Mouse (Mus musculus) heart, adult 18-20 months (tissue): ENCODE measurements around the gene Aunip. TPM values are rescaled to one million over a fixed set of nuclear protein-coding genes. Genes with fewer than 3 reads are reported as not detected.
A peak's percentile ranks its signal among the peaks of the same experiment; 100 is the strongest.

ENCODE experiments used
- DNase-seq, 2 experiments: peaks; one replicate each; pipeline ENCODE4 v3.0.0; 2021 to 2022; ENCODE audit warnings: mixed read lengths in 1 of 2
- microRNA-seq, 2 experiments: library from miRNA; unstranded; fragments of <30 nt; microRNA quantifications; one replicate each; pipeline ENCODE4 v1.2.0; 2022
- total RNA-seq, 2 experiments: library from RNA; stranded (reverse); gene quantifications; 2 replicates each; pipeline ENCODE4 v1.2.3; 2021

Aunip gene
- total RNA-seq, 2 experiments from 2014 or later, result 0.36 TPM; not detected in 1

- DNase-seq, result no peak
Observed at GRCm38 (mm10) chr4:134553631-134554030, 42.8 kb downstream of the Aunip start.

- DNase-seq, result no peak
Observed at GRCm38 (mm10) chr4:134555956-134556580, 45.3 kb downstream of the Aunip start.

- DNase-seq, result peak; percentile 42 to 43
Observed at GRCm38 (mm10) chr4:134557626-134558249, 46.9 kb downstream of the Aunip start.

GRCm38 (mm10) chr4:134558570-134559113 lies 47.8 kb downstream of the Aunip start:
- DNase-seq, result peak in 1 of 2 experiments; percentile 26

GRCm38 (mm10) chr4:134559154-134559553 lies 48.4 kb downstream of the Aunip start:
- no peak for DNase-seq

GRCm38 (mm10) chr4:134560699-134561098 lies 49.9 kb downstream of the Aunip start:
- no peak for DNase-seq

- no peak for DNase-seq
Observed at GRCm38 (mm10) chr4:134562014-134562413, 51.2 kb downstream of the Aunip start.

GRCm38 (mm10) chr4:134563624-134564023 lies 52.8 kb downstream of the Aunip start:
- no peak for DNase-seq

- DNase-seq, result no peak
Observed at GRCm38 (mm10) chr4:134564093-134564492, 53.3 kb downstream of the Aunip start.

- no peak for DNase-seq
Observed at GRCm38 (mm10) chr4:134567377-134568226, 56.8 kb downstream of the Aunip start.

- no peak for DNase-seq
Observed at GRCm38 (mm10) chr4:134569205-134569604, 58.4 kb downstream of the Aunip start.

GRCm38 (mm10) chr4:134569831-134570230 lies 59.0 kb downstream of the Aunip start:
- no peak for DNase-seq

GRCm38 (mm10) chr4:134570704-134571451 lies 60.1 kb downstream of the Aunip start:
- no peak for DNase-seq

GRCm38 (mm10) chr4:134572449-134573300 lies 61.9 kb downstream of the Aunip start:
- DNase-seq, result no peak

Small RNA genes lying within 50 kb of the gene (microRNA-seq; reads per million reads assigned to microRNA genes)
- gene Gm23634 (1.5 to 3.0 reads per million in 2 experiments), gene Mir6403 (0 reads per million in 2 experiments)

Other genes with a start within 250 kb of the Aunip start
- gene Pdik1l, start 223.1 kb upstream of the Aunip start, total RNA-seq, result 1 to 10 TPM; 4.8 to 8.0 TPM
- gene Trim63, start 195.9 kb upstream of the Aunip start, total RNA-seq, result 100 to 1,000 TPM; 195 to 199 TPM
- under 1 TPM; 0.30 to 0.72 TPM for gene Slc30a2, start 167.8 kb upstream of the Aunip start, total RNA-seq
- gene Extl1, start 127.1 kb upstream of the Aunip start, total RNA-seq, result 10 to 100 TPM; 19.7 to 19.8 TPM
- gene Pafah2, start 114.7 kb upstream of the Aunip start, total RNA-seq, result 1 to 10 TPM; 6.1 to 7.9 TPM
- 10 to 100 TPM; 21.3 to 24.5 TPM for gene Stmn1, start 42.7 kb upstream of the Aunip start, total RNA-seq
- 10 to 100 TPM; 15.5 to 15.7 TPM for gene Paqr7, start 14.3 kb upstream of the Aunip start, total RNA-seq
- 100 to 1,000 TPM; 184 to 217 TPM for gene Mtfr1l, start 24.4 kb downstream of the Aunip start, total RNA-seq
- 10 to 100 TPM; 16.8 to 17.0 TPM for gene Selenon, start 41.2 kb downstream of the Aunip start, total RNA-seq
- 10 to 100 TPM; 26.9 to 28.3 TPM for gene Man1c1, start 193.3 kb downstream of the Aunip start, total RNA-seq